Mouse (Mus musculus) cerebellum, adult 11 months (tissue): ENCODE measurements around the gene Rab38.

Experiments
- DNase-seq: peaks from one replicate; pipeline ENCODE4 v3.0.0; 2022

The Rab38 gene

GRCm38 (mm10) chr7:88429786-88430691, at the start of gene Rab38:
TSS of gene Rab38 (plus strand) at chr7:88430273.
- no peak for DNase-seq

- no peak for DNase-seq
These were observed 35.5 kb upstream of the Rab38 start for GRCm38 (mm10) chr7:88394568-88394967.

GRCm38 (mm10) chr7:88395745-88396144, 34.3 kb upstream of the Rab38 start:
- DNase-seq = no peak

GRCm38 (mm10) chr7:88405311-88405710, 24.8 kb upstream of the Rab38 start:
- DNase-seq = no peak

GRCm38 (mm10) chr7:88406466-88406865, 23.6 kb upstream of the Rab38 start:
- no peak for DNase-seq

GRCm38 (mm10) chr7:88421821-88422220, 8.3 kb upstream of the Rab38 start:
- DNase-seq = no peak

GRCm38 (mm10) chr7:88423889-88424288, 6.2 kb upstream of the Rab38 start:
- DNase-seq = no peak

- DNase-seq = no peak
These were observed 4.3 kb upstream of the Rab38 start for GRCm38 (mm10) chr7:88425744-88426143.

GRCm38 (mm10) chr7:88427484-88427883, 2.6 kb upstream of the Rab38 start:
- DNase-seq = no peak

- DNase-seq = no peak
These were observed 615 bp downstream of the Rab38 start for GRCm38 (mm10) chr7:88430692-88431084.

GRCm38 (mm10) chr7:88440301-88440700, 10.2 kb downstream of the Rab38 start:
- DNase-seq = no peak

- DNase-seq = no peak
These were observed 12.6 kb downstream of the Rab38 start for GRCm38 (mm10) chr7:88442649-88443048.

GRCm38 (mm10) chr7:88443435-88443834, 13.4 kb downstream of the Rab38 start:
- no peak for DNase-seq

GRCm38 (mm10) chr7:88445320-88445903, 15.3 kb downstream of the Rab38 start:
- no peak for DNase-seq

- DNase-seq = no peak
These were observed 23.2 kb downstream of the Rab38 start for GRCm38 (mm10) chr7:88453234-88453633.

- no peak for DNase-seq
These were observed 27.8 kb downstream of the Rab38 start for GRCm38 (mm10) chr7:88457827-88458226.

GRCm38 (mm10) chr7:88467754-88468153, 37.7 kb downstream of the Rab38 start:
- no peak for DNase-seq

GRCm38 (mm10) chr7:88482110-88482619, 52.1 kb downstream of the Rab38 start:
- DNase-seq = no peak

GRCm38 (mm10) chr7:88482628-88483027, 52.6 kb downstream of the Rab38 start:
- DNase-seq = no peak

GRCm38 (mm10) chr7:88491020-88491419, 60.9 kb downstream of the Rab38 start:
- DNase-seq = no peak

- no peak for DNase-seq
These were observed 72.2 kb downstream of the Rab38 start for GRCm38 (mm10) chr7:88502217-88502817.

- no peak for DNase-seq
These were observed 79.7 kb downstream of the Rab38 start for GRCm38 (mm10) chr7:88509748-88510147.

GRCm38 (mm10) chr7:88522481-88522880, 92.4 kb downstream of the Rab38 start:
- no peak for DNase-seq
